Mouse (Mus musculus): ENCODE measurements around the gene Ly86.
A peak's percentile ranks its signal among the peaks of the same experiment; 100 is the strongest.

GRCm38 (mm10) chr13:37312222-37312928, 32.6 kb upstream of the Ly86 start:
- TF ChIP-seq CTCF (IDR thresholded peaks at IDR 0.05; ENCODE audit: low read depth) (peak; percentile 88), EP300 (IDR thresholded peaks at IDR 0.05; ENCODE audit: low read depth) (no peak)
